Mouse (Mus musculus) cortical plate, adult 2 months (tissue): Measurements from ENCODE around the gene Cldn4.

Experiments used
- CTCF ChIP-seq: fragments of 200-500 bp; IDR thresholded peaks from 2 replicates; pipeline ENCODE4 v1.5.1; 2011; ENCODE audit warnings: mild to moderate bottlenecking, control low read depth, low read length; ENCODE audit not compliant: insufficient read depth; ENCODE audit errors: extremely low read depth
- POLR2A ChIP-seq: fragments of 200-500 bp; IDR thresholded peaks from 2 replicates; pipeline ENCODE4 v1.6.1; 2011; ENCODE audit warnings: mild to moderate bottlenecking, low read length, control low read depth; ENCODE audit not compliant: insufficient read depth; ENCODE audit errors: extremely low read depth

GRCm38 (mm10) chr5:134974921-134975320 is 28.2 kb upstream of the Cldn4 start:
- no peak for TF ChIP-seq CTCF
- TF ChIP-seq POLR2A = no peak
